Mouse (Mus musculus) forebrain, embryonic 11.5 days (tissue): ENCODE results near the gene Babam1. TPM values are rescaled to one million over a fixed set of nuclear protein-coding genes. Genes with fewer than 3 reads are reported as not detected.

ENCODE experiments used
- ATAC-seq: fragments of 200-750 bp; cut with Nextera tagmentation; replicated peaks from 2 replicates; pipeline ENCODE4 v1.8.0; 2017; ENCODE audit warnings: moderate TSS enrichment; ENCODE audit not compliant: low FRiP score
- DNase-seq: peaks from one replicate; pipeline ENCODE4 v3.0.0-alpha.2; 2017; ENCODE audit warnings: low spot score
- H3K27ac ChIP-seq: fragments of 300-500 bp; sonication (generic); 2 replicates; pipeline ENCODE4 v1.5.1; 2014; ENCODE audit warnings: low read depth, low read length
- H3K27me3 ChIP-seq: fragments of 300-500 bp; sonication (generic); 2 replicates; pipeline ENCODE4 v1.6.1; 2014; ENCODE audit warnings: mild to moderate bottlenecking, low read length, mixed read lengths; ENCODE audit not compliant: control insufficient read depth, insufficient read depth
- H3K36me3 ChIP-seq: fragments of 300-500 bp; sonication (generic); 2 replicates; pipeline ENCODE4 v1.6.1; 2014; ENCODE audit warnings: mild to moderate bottlenecking, low read length, moderate library complexity, mixed read lengths; ENCODE audit not compliant: control insufficient read depth, insufficient read depth
- H3K4me1 ChIP-seq: fragments of 300-500 bp; sonication (generic); replicated peaks from 2 replicates; pipeline ENCODE4 v1.6.1; 2014; ENCODE audit warnings: low read length, mixed read lengths; ENCODE audit not compliant: control insufficient read depth, insufficient read depth
- H3K4me2 ChIP-seq: fragments of 300-500 bp; sonication (generic); 2 replicates; pipeline ENCODE4 v1.6.1; 2014; ENCODE audit warnings: low read depth, mild to moderate bottlenecking, low read length, moderate library complexity, mixed read lengths; ENCODE audit not compliant: severe bottlenecking
- H3K4me3 ChIP-seq: fragments of 300-500 bp; sonication (generic); 2 replicates; pipeline ENCODE4 v1.5.1; 2014; ENCODE audit warnings: low read depth, low read length
- H3K9ac ChIP-seq: fragments of 300-500 bp; sonication (generic); 2 replicates; pipeline ENCODE4 v1.6.1; 2014; ENCODE audit warnings: low read length
- H3K9me3 ChIP-seq: fragments of 300-500 bp; sonication (generic); 2 replicates; pipeline ENCODE4 v1.6.1; 2016; ENCODE audit warnings: low read length, mixed read lengths; ENCODE audit not compliant: control insufficient read depth
- WGBS: fragments of 180-500 bp; shearing (Covaris S2); extraction: QIAGEN DNeasy Blood & Tissue Kit; methylation state at CpG from one replicate; pipeline ENCODE4 v1.1.7; 2014; 5-methylcytosine and 5-hydroxymethylcytosine counted together
- polyA plus RNA-seq: library from polyadenylated mRNA; unstranded; fragments of >200 nt; fragmentation: Nextera tagmentation; extraction: Ambion mirVana; gene quantifications from 2 replicates; pipeline ENCODE4 v1.2.1, GENCODE M21; 2014

The Babam1 gene
- polyA plus RNA-seq, 1 experiment from 2014 or later: 106 TPM

DNA sequence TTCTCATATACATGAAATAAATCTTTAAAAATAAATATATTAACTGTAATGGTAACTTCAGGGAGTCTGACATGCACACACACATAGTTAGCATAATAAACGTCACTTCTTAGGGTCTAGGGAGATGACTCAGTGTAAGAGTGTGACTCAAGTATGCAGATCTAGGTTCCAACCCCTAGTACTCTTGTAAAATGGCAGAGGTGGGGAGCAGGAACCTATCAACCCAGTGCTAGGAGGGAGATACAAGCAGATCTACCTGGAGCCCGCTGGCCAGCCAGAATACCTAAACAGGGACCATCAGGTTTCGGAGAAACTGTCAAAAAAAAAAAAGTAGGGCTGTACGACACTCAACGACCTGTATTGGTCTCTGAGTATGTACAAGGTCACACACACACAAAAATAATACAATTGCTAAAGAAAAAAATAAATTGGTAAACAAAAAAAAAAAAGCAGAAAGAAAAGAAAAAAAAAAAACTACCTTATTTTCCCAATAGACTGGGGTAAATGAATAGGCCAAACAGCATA, 25.9 kb upstream of the Babam1 start:
- no peak overlapping the region; the same call in 1 of the 2 replicates for H3K27ac ChIP-seq
- H3K27me3 ChIP-seq: no peaks in the 10 kb centered on the region
- peak overlapping the region; percentile 51 for H3K9ac ChIP-seq
- no peaks in the 10 kb centered on the region; the same call in 1 of the 2 replicates for H3K36me3 ChIP-seq
- WGBS: 21% methylated on average over 5 of the region's 5 CpGs
- H3K4me3 ChIP-seq: peak overlapping the region; percentile 71
- no peaks in the 10 kb centered on the region for H3K9me3 ChIP-seq
- H3K4me2 ChIP-seq: peak overlapping the region; percentile 42
- DNase-seq (no peak), ATAC-seq (no peak)
- H3K4me1 ChIP-seq: peaks cover 15% of the 10 kb centered on the region

DNA sequence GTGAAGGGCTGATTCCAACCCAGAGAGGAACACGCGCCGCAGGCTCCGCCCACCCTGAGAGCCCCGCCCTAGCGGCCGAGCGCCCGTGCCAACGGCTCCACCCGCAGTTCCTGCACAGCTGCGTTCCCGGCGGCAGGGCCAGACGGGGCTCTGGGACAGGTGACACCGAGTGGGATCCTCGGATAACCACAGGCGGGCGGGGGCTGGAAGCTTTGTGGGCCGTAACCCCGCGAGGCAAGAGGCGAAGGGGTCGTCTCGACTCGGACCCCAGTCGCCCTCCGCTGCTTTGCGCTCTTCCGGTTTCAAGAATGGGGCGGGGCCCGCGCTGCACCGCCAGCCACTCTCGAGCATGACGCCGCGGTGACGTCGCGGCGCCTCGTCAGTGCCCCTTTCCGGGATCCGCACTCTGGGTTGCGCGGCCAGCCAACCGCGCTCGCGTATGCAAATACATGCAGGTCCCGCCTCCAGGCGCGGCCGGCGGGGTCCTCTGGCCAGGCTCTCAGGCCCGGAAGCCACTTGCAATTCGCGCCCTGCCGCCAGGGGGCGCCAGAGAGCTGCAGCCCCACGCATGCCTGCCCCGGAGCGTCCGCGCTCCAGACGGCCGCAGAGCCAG, 25.3 kb upstream of the Babam1 start, which contains the start of gene Ocel1:
Ocel1 (plus strand) TSS at position 63 of the 613 bp plus-strand sequence.
- no peaks in the 10 kb centered on the region for H3K27me3 ChIP-seq
- H3K36me3 ChIP-seq: no peaks in the 10 kb centered on the region; the same call in 1 of the 2 replicates
- ATAC-seq (peak; percentile 87), DNase-seq (peak; percentile 98)
- peaks cover 19% of the 10 kb centered on the region for H3K4me1 ChIP-seq
- H3K9me3 ChIP-seq: no peaks in the 10 kb centered on the region
- peak within 1 kb of the TSS; percentile 42 for H3K4me2 ChIP-seq
- H3K27ac ChIP-seq: peak within 1 kb of the TSS; percentile 53; the same call in 1 of the 2 replicates
- H3K4me3 ChIP-seq: peak within 1 kb of the TSS; percentile 71
- peak within 1 kb of the TSS; percentile 51 for H3K9ac ChIP-seq
- WGBS: under 1% methylated on average over 68 of the region's 68 CpGs

GRCm38 (mm10) chr8:71372427-71372826, 24.2 kb upstream of the Babam1 start:
- H3K4me1 ChIP-seq: peaks cover 22% of the 10 kb centered on the region
- H3K4me3 ChIP-seq: no peak overlapping the region
- no peak for ATAC-seq
- no peaks in the 10 kb centered on the region; the same call in 1 of the 2 replicates for H3K36me3 ChIP-seq
- no peak for DNase-seq
- 88% methylated on average over 12 of the region's 12 CpGs for WGBS
- H3K27me3 ChIP-seq: no peaks in the 10 kb centered on the region
- no peaks in the 10 kb centered on the region for H3K9me3 ChIP-seq
- no peak overlapping the region for H3K4me2 ChIP-seq
- H3K27ac ChIP-seq: no peak overlapping the region
- H3K9ac ChIP-seq: no peak overlapping the region

- WGBS: 89% methylated on average over 3 of the region's 3 CpGs
- no peak for ATAC-seq
- Histone ChIP-seq H3K4me3 (no peak overlapping the region), H3K4me2 (no peak overlapping the region), H3K9me3 (no peaks in the 10 kb centered on the region), H3K27ac (no peak overlapping the region), H3K4me1 (peaks cover 18% of the 10 kb centered on the region), H3K36me3 (no peaks in the 10 kb centered on the region; the same call in 1 of the 2 replicates), H3K27me3 (no peaks in the 10 kb centered on the region), H3K9ac (no peak overlapping the region)
- no peak for DNase-seq
Measured at GRCm38 (mm10) chr8:71373000-71373399, 23.7 kb upstream of the Babam1 start.

DNA sequence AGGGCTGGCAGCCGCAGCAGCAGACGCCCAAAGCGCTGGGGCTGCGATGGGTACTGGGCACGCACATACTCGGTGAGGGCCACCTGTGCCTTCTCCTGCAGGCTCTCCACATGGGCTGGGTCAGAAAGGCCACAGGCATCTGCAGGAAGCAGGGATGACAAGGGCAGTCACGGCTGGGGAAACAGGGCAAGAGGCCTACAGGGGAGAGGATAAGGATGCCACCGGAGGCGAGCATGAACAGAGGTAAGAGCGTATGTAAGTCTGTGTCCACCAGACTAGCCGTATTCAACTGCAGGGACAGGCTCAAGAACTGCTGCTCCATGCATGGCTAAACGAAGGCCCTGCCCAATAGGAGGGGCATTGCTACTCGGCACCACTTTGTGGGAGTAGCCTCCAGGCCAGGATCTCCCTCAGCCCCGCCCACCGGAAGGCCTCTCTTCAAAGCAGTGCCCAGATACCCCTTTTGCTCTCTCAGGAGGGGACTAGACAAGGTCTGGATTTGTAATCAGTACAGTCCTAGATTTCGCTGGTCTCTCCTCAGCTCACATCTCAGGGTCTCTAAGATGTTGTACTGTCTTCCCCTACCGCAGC, 21.9 kb upstream of the Babam1 start:
- no peak overlapping the region for H3K9ac ChIP-seq
- 76% methylated on average over 17 of the region's 17 CpGs for WGBS
- H3K4me3 ChIP-seq: no peak overlapping the region
- no peak overlapping the region for H3K4me2 ChIP-seq
- no peak overlapping the region for H3K27ac ChIP-seq
- ATAC-seq (no peak), DNase-seq (no peak)
- H3K36me3 ChIP-seq: no peaks in the 10 kb centered on the region; the same call in 1 of the 2 replicates
- no peaks in the 10 kb centered on the region for H3K9me3 ChIP-seq
- no peaks in the 10 kb centered on the region for H3K27me3 ChIP-seq
- H3K4me1 ChIP-seq: peaks cover 30% of the 10 kb centered on the region

- H3K9me3 ChIP-seq: no peaks in the 10 kb centered on the region
- H3K27ac ChIP-seq: no peak overlapping the region
- peak overlapping the region; percentile 33; the same call in 1 of the 2 replicates for H3K9ac ChIP-seq
- 7% methylated on average over 73 of the region's 74 CpGs for WGBS
- peak overlapping the region; percentile 25 for H3K4me3 ChIP-seq
- H3K4me2 ChIP-seq: peak overlapping the region; percentile 56
- H3K36me3 ChIP-seq: no peaks in the 10 kb centered on the region; the same call in 1 of the 2 replicates
- ATAC-seq: peak; percentile 10; the same call in 1 of the 2 replicates
- DNase-seq: peak; percentile 80
- peaks cover 36% of the 10 kb centered on the region for H3K4me1 ChIP-seq
- H3K27me3 ChIP-seq: no peaks in the 10 kb centered on the region
Measured at GRCm38 (mm10) chr8:71375581-71376422, 20.9 kb upstream of the Babam1 start.

GRCm38 (mm10) chr8:71376423-71377030, 20.1 kb upstream of the Babam1 start:
- peaks cover 35% of the 10 kb centered on the region for H3K4me1 ChIP-seq

GRCm38 (mm10) chr8:71379008-71379407, 17.7 kb upstream of the Babam1 start:
- 19% methylated on average over 4 of the region's 4 CpGs for WGBS
- Histone ChIP-seq H3K4me3 (peak overlapping the region; percentile 88), H3K9me3 (no peaks in the 10 kb centered on the region), H3K27ac (no peak overlapping the region), H3K36me3 (no peaks in the 10 kb centered on the region; the same call in 1 of the 2 replicates), H3K4me2 (peak overlapping the region; percentile 98; the same call in 1 of the 2 replicates), H3K27me3 (no peaks in the 10 kb centered on the region), H3K4me1 (peaks cover 49% of the 10 kb centered on the region), H3K9ac (peak overlapping the region; percentile 16)
- DNase-seq (no peak), ATAC-seq (no peak)

More at GRCm38 (mm10) chr8:71376423-71377030, 20.1 kb upstream of the Babam1 start:
- Histone ChIP-seq H3K27me3 (no peaks in the 10 kb centered on the region), H3K9me3 (no peaks in the 10 kb centered on the region), H3K36me3 (no peaks in the 10 kb centered on the region; the same call in 1 of the 2 replicates), H3K9ac (peak overlapping the region; percentile 33; the same call in 1 of the 2 replicates), H3K4me2 (peak overlapping the region; percentile 56), H3K4me3 (peak overlapping the region; percentile 25; the same call in 1 of the 2 replicates), H3K27ac (no peak overlapping the region)
- no peak for ATAC-seq
- WGBS: 43% methylated on average over 8 of the region's 8 CpGs
- no peak for DNase-seq
